Mouse (Mus musculus) testis, adult 2 months (tissue): Measurements from ENCODE around the gene Guca1a.

ENCODE experiments used
- CTCF ChIP-seq: fragments of 200-500 bp; IDR thresholded peaks from 2 replicates; pipeline ENCODE4 v1.5.1; 2012; ENCODE audit warnings: low read depth, mild to moderate bottlenecking, inconsistent platforms, low read length, moderate library complexity; ENCODE audit not compliant: control insufficient read depth, insufficient read depth, insufficient replicate concordance
- POLR2A ChIP-seq: fragments of 200-500 bp; IDR thresholded peaks from 2 replicates; pipeline ENCODE4 v1.6.1; 2012; ENCODE audit warnings: low read depth, mild to moderate bottlenecking, inconsistent platforms, low read length, moderate library complexity; ENCODE audit not compliant: control insufficient read depth

DNA sequence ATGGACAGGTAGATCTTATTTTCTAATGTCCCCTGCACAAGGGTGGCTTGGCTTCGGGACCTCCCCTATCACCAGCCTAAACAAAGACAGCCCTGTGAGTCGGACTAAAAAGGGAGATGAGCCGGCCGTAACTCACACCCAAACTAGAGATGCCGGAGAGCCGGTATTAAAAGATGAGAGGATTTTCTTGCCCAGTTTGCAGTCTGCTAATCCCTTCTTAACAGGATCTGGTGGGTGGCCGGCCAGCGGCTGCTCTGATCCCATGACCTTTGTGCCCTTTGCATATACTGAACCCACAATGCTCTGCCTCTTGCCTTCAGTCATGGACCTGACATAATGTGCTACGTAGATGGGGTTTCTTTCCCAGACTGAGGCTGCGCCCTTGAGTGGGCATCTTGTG lies at the start of gene Guca1a:
- TF ChIP-seq POLR2A (no peak), CTCF (no peak)
